In genomic region chr5:75632257-75632656, GRCm38 (mm10) we compare ENCODE assay signal across 26 mouse cellular contexts. TPM values are rescaled to one million over a fixed set of nuclear protein-coding genes. Genes with fewer than 3 reads are reported as not detected.
DNase-seq lines count a peak whose midpoint lies in the region; ATAC-seq and TF ChIP-seq lines count a peak whose summit lies in the region.
"Had no signal": no experiment of that assay in that cellular context is flagged by ENCODE, and none has a peak within 500 bp of the region (broad histone marks: within the 10 kb centered on the region; RNA-seq: fewer than 3 reads in every experiment).

No protein-coding gene starts in this region.

- H3K9me3 ChIP-seq in heart, embryonic 16.5 days (replicated peaks; ENCODE audit: control insufficient read depth, low read length), result no peaks in the 10 kb centered on the region
- no peaks in the 10 kb centered on the region for H3K9me3 ChIP-seq in heart, embryonic 12.5 days (replicated peaks)
- no peaks in the 10 kb centered on the region for H3K9me3 ChIP-seq in hindbrain, postnatal 0 days (ENCODE audit: low read length)
- H3K9me3 ChIP-seq: forebrain, embryonic 10.5 days; forebrain, embryonic 13.5 days; G1E; heart, embryonic 10.5 days; hindbrain, embryonic 10.5 days; hindbrain, embryonic 13.5 days had no signal

- H3K4me3 ChIP-seq in heart, embryonic 16.5 days (ENCODE audit: low read length), result no peak overlapping the region
- H3K4me3 ChIP-seq in heart, embryonic 12.5 days, result no peak overlapping the region
- H3K4me3 ChIP-seq in hindbrain, postnatal 0 days (ENCODE audit: low read length), result no peak overlapping the region
- H3K4me3 ChIP-seq: forebrain, embryonic 10.5 days; forebrain, embryonic 13.5 days; heart, embryonic 10.5 days; hindbrain, embryonic 10.5 days; hindbrain, embryonic 13.5 days had no signal

- DNase-seq in adrenal gland, adult (ENCODE audit: inconsistent age in 2 of 2, low spot score in 1 of 2), result peak; percentile 21 to 55
- DNase-seq in adrenal gland, postnatal 25 days, result no peak
- DNase-seq in adrenal gland, postnatal 14 days, result peak; percentile 23
- DNase-seq in adrenal gland, postnatal 4 days (ENCODE audit: low spot score in 2 of 2), result no peak
- peak; percentile 50 for DNase-seq in 416B (ENCODE audit: low read depth)
- no peak for DNase-seq in hindbrain, postnatal 0 days (ENCODE audit: low spot score)
- DNase-seq: B cell, adult 2 months; cerebellum, adult 18-20 months; cerebellum, adult 9-10 months; gastrocnemius, postnatal 10 days; gastrocnemius, postnatal 36 days; kidney, adult 18-20 months; kidney, adult 9 months had no signal

- no peaks in the 10 kb centered on the region for H3K36me3 ChIP-seq in heart, embryonic 16.5 days (ENCODE audit: control insufficient read depth, insufficient read depth)
- no peaks in the 10 kb centered on the region for H3K36me3 ChIP-seq in heart, embryonic 12.5 days
- no peaks in the 10 kb centered on the region for H3K36me3 ChIP-seq in hindbrain, postnatal 0 days (ENCODE audit: insufficient read depth, low read length)
- H3K36me3 ChIP-seq: heart, embryonic 10.5 days had no signal

- no peak overlapping the region for H3K27ac ChIP-seq in heart, embryonic 16.5 days (ENCODE audit: low read length)
- H3K27ac ChIP-seq in heart, embryonic 12.5 days (ENCODE audit: poor library complexity, severe bottlenecking), result no peak overlapping the region
- no peak overlapping the region for H3K27ac ChIP-seq in hindbrain, postnatal 0 days
- H3K27ac ChIP-seq: forebrain, embryonic 10.5 days; forebrain, embryonic 13.5 days; hindbrain, embryonic 10.5 days; hindbrain, embryonic 13.5 days had no signal

- 0 out of 2 replicates have a peak, but pooled peaks have one; percentile 32 for ATAC-seq in heart, embryonic 16.5 days (replicated peaks; ENCODE audit: extremely low read depth, insufficient read depth, low FRiP score)
- no peak for ATAC-seq in heart, embryonic 12.5 days (ENCODE audit: insufficient number of reproducible peaks, low FRiP score)
- ATAC-seq in hindbrain, postnatal 0 days, result no peak
- ATAC-seq: forebrain, embryonic 13.5 days; forebrain, embryonic 16.5 days; hindbrain, embryonic 16.5 days; inflammation-experienced regulatory T-cells, adult 6 months; intestine, embryonic 16.5 days had no signal

- no peak for TF ChIP-seq CTCF in hindbrain, postnatal 0 days (IDR thresholded peaks at IDR 0.05; ENCODE audit: low read depth)

- no peak overlapping the region for H3K4me2 ChIP-seq in heart, embryonic 16.5 days (ENCODE audit: low read depth, low read length)
- no peak overlapping the region for H3K4me2 ChIP-seq in heart, embryonic 12.5 days
- H3K4me2 ChIP-seq in hindbrain, postnatal 0 days (ENCODE audit: low read depth, low read length), result no peak overlapping the region
- H3K4me2 ChIP-seq: forebrain, embryonic 13.5 days; hindbrain, embryonic 13.5 days had no signal

- H3K4me1 ChIP-seq in heart, embryonic 16.5 days (ENCODE audit: control insufficient read depth, insufficient read depth, low read length), result peaks cover 12% of the 10 kb centered on the region
- H3K4me1 ChIP-seq in heart, embryonic 12.5 days (replicated peaks), result peaks cover 10% of the 10 kb centered on the region
- H3K4me1 ChIP-seq in hindbrain, postnatal 0 days (ENCODE audit: insufficient read depth, low read length), result no peaks in the 10 kb centered on the region
- H3K4me1 ChIP-seq: forebrain, embryonic 10.5 days; forebrain, embryonic 13.5 days had no signal

- 52% methylated on average over 5 of the region's 5 CpGs for WGBS in heart, embryonic 16.5 days
- WGBS in heart, embryonic 12.5 days, result 50% methylated on average over 5 of the region's 5 CpGs
- WGBS in hindbrain, postnatal 0 days, result 92% methylated on average over 5 of the region's 5 CpGs

- no peaks in the 10 kb centered on the region for H3K27me3 ChIP-seq in heart, embryonic 16.5 days (ENCODE audit: control insufficient read depth, insufficient read depth, low read length)
- H3K27me3 ChIP-seq in heart, embryonic 12.5 days (replicated peaks), result no peaks in the 10 kb centered on the region
- no peaks in the 10 kb centered on the region for H3K27me3 ChIP-seq in hindbrain, postnatal 0 days (ENCODE audit: insufficient read depth, low read length)
- H3K27me3 ChIP-seq: CH12.LX; forebrain, embryonic 13.5 days; hindbrain, embryonic 13.5 days had no signal

- no peak overlapping the region for H3K9ac ChIP-seq in heart, embryonic 16.5 days (ENCODE audit: low read length)
- no peak overlapping the region for H3K9ac ChIP-seq in heart, embryonic 12.5 days
- H3K9ac ChIP-seq in hindbrain, postnatal 0 days (replicated peaks; ENCODE audit: low read length), result no peak overlapping the region
- H3K9ac ChIP-seq: forebrain, embryonic 13.5 days; hindbrain, embryonic 13.5 days had no signal

RNA-seq across cellular contexts. Expression of gene Kit, which starts 57.5 kb away (rescaled TPM):
- 5.6 and 10.2 TPM in 2 replicates for total RNA-seq in adrenal gland, postnatal 25 days (2021)
- total RNA-seq in adrenal gland, postnatal 14 days (2021), result 6.0 and 7.2 TPM in 2 replicates
- 10 to 100 TPM; 25.1 to 28.7 TPM for total RNA-seq in adrenal gland, postnatal 4 days (2021)
- 13.0 TPM in 2 replicates for polyA plus RNA-seq in heart, embryonic 16.5 days (2015; fragmentation: Nextera tagmentation; extraction: Ambion mirVana)
- 13.0 and 13.6 TPM in 2 replicates for polyA plus RNA-seq in heart, embryonic 12.5 days (2016; fragmentation: Nextera tagmentation; extraction: Ambion mirVana)
- 48.0 and 58.1 TPM in 2 replicates for total RNA-seq in hindbrain, postnatal 0 days (2014; rRNA removed)
- 31.2 and 31.8 TPM in 2 replicates for polyA plus RNA-seq in hindbrain, postnatal 0 days (2015; fragmentation: Nextera tagmentation; extraction: Ambion mirVana)

Comparison
In these comparisons a context has a peak if more than half of its experiments do, and no peak if none do; other contexts are left out.
1. DNase-seq: peak in adrenal gland, adult (2 of 2), adrenal gland, postnatal 14 days (single experiment) and 416B (single experiment); none in adrenal gland, postnatal 25 days (single experiment), adrenal gland, postnatal 4 days (0 of 2) and hindbrain, postnatal 0 days (single experiment).